Mouse (Mus musculus): ENCODE data around the gene Tsc22d2.

Tsc22d2 gene

GRCm38 (mm10) chr3:58414234-58414938, at the start of gene Tsc22d2:
Gene Tsc22d2 (plus strand): TSS chr3:58414715.
- peak; percentile 88 to 97 for DNase-seq (ENCODE audit: low spot score in 2 of 2)

- DNase-seq (ENCODE audit: low spot score in 2 of 2), result no peak
Measured at GRCm38 (mm10) chr3:58366756-58367155, 47.8 kb upstream of the Tsc22d2 start.

GRCm38 (mm10) chr3:58370811-58371210, 43.7 kb upstream of the Tsc22d2 start:
- no peak for DNase-seq (ENCODE audit: low spot score in 2 of 2)

- DNase-seq (ENCODE audit: low spot score in 2 of 2), result no peak
Measured at GRCm38 (mm10) chr3:58372066-58372904, 42.2 kb upstream of the Tsc22d2 start.

- DNase-seq (ENCODE audit: low spot score in 2 of 2), result no peak
Measured at GRCm38 (mm10) chr3:58372905-58373208, 41.7 kb upstream of the Tsc22d2 start.

GRCm38 (mm10) chr3:58374281-58374680, 40.2 kb upstream of the Tsc22d2 start:
- no peak for DNase-seq (ENCODE audit: low spot score in 2 of 2)

GRCm38 (mm10) chr3:58376713-58377112, 37.8 kb upstream of the Tsc22d2 start:
- no peak for DNase-seq (ENCODE audit: low spot score in 2 of 2)

- DNase-seq (ENCODE audit: low spot score in 2 of 2), result no peak
Measured at GRCm38 (mm10) chr3:58377589-58378134, 36.9 kb upstream of the Tsc22d2 start.

- no peak for DNase-seq (ENCODE audit: low spot score in 2 of 2)
Measured at GRCm38 (mm10) chr3:58382676-58383075, 31.8 kb upstream of the Tsc22d2 start.

- no peak for DNase-seq (ENCODE audit: low spot score in 2 of 2)
Measured at GRCm38 (mm10) chr3:58385060-58385459, 29.5 kb upstream of the Tsc22d2 start.

GRCm38 (mm10) chr3:58388731-58389130, 25.8 kb upstream of the Tsc22d2 start:
- no peak for DNase-seq (ENCODE audit: low spot score in 2 of 2)

- no peak for DNase-seq (ENCODE audit: low spot score in 2 of 2)
Measured at GRCm38 (mm10) chr3:58398541-58398940, 16.0 kb upstream of the Tsc22d2 start.

GRCm38 (mm10) chr3:58399931-58400330, 14.6 kb upstream of the Tsc22d2 start:
- DNase-seq (ENCODE audit: low spot score in 2 of 2), result no peak

GRCm38 (mm10) chr3:58411669-58412068, 2.8 kb upstream of the Tsc22d2 start:
- DNase-seq (ENCODE audit: low spot score in 2 of 2), result no peak

- DNase-seq (ENCODE audit: low spot score in 2 of 2), result no peak
Measured at GRCm38 (mm10) chr3:58413671-58414070, 844 bp upstream of the Tsc22d2 start.

- peak; percentile 41 to 58 for DNase-seq (ENCODE audit: low spot score in 2 of 2)
Measured at GRCm38 (mm10) chr3:58414986-58415883, 720 bp downstream of the Tsc22d2 start.

- DNase-seq (ENCODE audit: low spot score in 2 of 2), result peak; percentile 59 to 75
Measured at GRCm38 (mm10) chr3:58415884-58416725, 1.6 kb downstream of the Tsc22d2 start.

GRCm38 (mm10) chr3:58416726-58417437, 2.4 kb downstream of the Tsc22d2 start:
- peak; percentile 34 to 45 for DNase-seq (ENCODE audit: low spot score in 2 of 2)

GRCm38 (mm10) chr3:58418724-58419705, 4.5 kb downstream of the Tsc22d2 start:
- no peak for DNase-seq (ENCODE audit: low spot score in 2 of 2)

Measured in frontal cortex, postnatal 14 days (tissue).